Comparison of ENCODE assay signal across 18 mouse cellular contexts in genomic region chr2:124403571-124403970, GRCm38 (mm10).
DNase-seq lines count a peak whose midpoint lies in the region; ATAC-seq and TF ChIP-seq lines count a peak whose summit lies in the region.
"Had no signal": no experiment of that assay in that cellular context is flagged by ENCODE, and none has a peak within 500 bp of the region (broad histone marks: within the 10 kb centered on the region; RNA-seq: fewer than 3 reads in every experiment).

No protein-coding gene starts in this region.

- peak overlapping the region; percentile 83 for H3K27ac ChIP-seq in forebrain, embryonic 15.5 days (replicated peaks)
- H3K27ac ChIP-seq in forebrain, embryonic 11.5 days (ENCODE audit: low read depth, low read length): no peak overlapping the region
- no peak overlapping the region; the same call in 1 of the 2 replicates for H3K27ac ChIP-seq in lung, embryonic 14.5 days (ENCODE audit: low read depth)
- H3K27ac ChIP-seq in cortical plate, adult 2 months (ENCODE audit: insufficient read depth, low read length): peak overlapping the region; percentile 66; the same call in 1 of the 2 replicates
- 0 out of 2 replicates have a peak overlapping the region, but pooled peaks have one; percentile 15 for H3K27ac ChIP-seq in heart, embryonic 11.5 days (ENCODE audit: low read depth, low read length)
- H3K27ac ChIP-seq: embryonic facial prominence, embryonic 15.5 days; intestine, embryonic 15.5 days; limb, embryonic 13.5 days; liver, embryonic 14.5 days; midbrain, embryonic 12.5 days; neural tube, embryonic 13.5 days had no signal

- 79% methylated on average over 8 of the region's 8 CpGs for WGBS in forebrain, embryonic 15.5 days
- WGBS in forebrain, embryonic 11.5 days: 80% methylated on average over 8 of the region's 8 CpGs
- 71% methylated on average over 8 of the region's 8 CpGs for WGBS in lung, embryonic 14.5 days
- WGBS in heart, embryonic 11.5 days (ENCODE audit: insufficient replicate concordance): 69% methylated on average over 8 of the region's 8 CpGs

- TF ChIP-seq CTCF in lung, embryonic 14.5 days (IDR thresholded peaks at IDR 0.05; ENCODE audit: low read depth): no peak
- no peak for TF ChIP-seq CTCF in cortical plate, adult 2 months (IDR thresholded peaks at IDR 0.05; ENCODE audit: extremely low read depth, insufficient read depth, low read length)

- H3K4me3 ChIP-seq in forebrain, embryonic 15.5 days: no peak overlapping the region
- no peak overlapping the region for H3K4me3 ChIP-seq in forebrain, embryonic 11.5 days (ENCODE audit: low read depth, low read length)
- H3K4me3 ChIP-seq in lung, embryonic 14.5 days (ENCODE audit: low read depth, low read length): no peak overlapping the region
- H3K4me3 ChIP-seq in cortical plate, adult 2 months (ENCODE audit: insufficient read depth, low read length): no peak overlapping the region
- H3K4me3 ChIP-seq in heart, embryonic 11.5 days (ENCODE audit: low read depth, low read length): no peak overlapping the region
- H3K4me3 ChIP-seq: embryonic facial prominence, embryonic 15.5 days; forebrain, embryonic 12.5 days; hindbrain, embryonic 15.5 days; intestine, embryonic 15.5 days; limb, embryonic 13.5 days; midbrain, embryonic 12.5 days; neural tube, embryonic 13.5 days had no signal

- no peak for DNase-seq in forebrain, embryonic 11.5 days (ENCODE audit: low spot score)
- DNase-seq in lung, embryonic 14.5 days: peak; percentile 7
- no peak for DNase-seq in lung, adult 18-20 months
- DNase-seq in adrenal gland, adult (ENCODE audit: inconsistent age in 2 of 2, low spot score in 1 of 2): no peak
- no peak for DNase-seq in kidney, adult 18-20 months
- DNase-seq: cerebellum, adult 8-10 months; thymus, postnatal 36 days had no signal

- H3K4me1 ChIP-seq in forebrain, embryonic 15.5 days: peaks cover 14% of the 10 kb centered on the region
- no peaks in the 10 kb centered on the region; the same call in 1 of the 2 replicates for H3K4me1 ChIP-seq in forebrain, embryonic 11.5 days (replicated peaks; ENCODE audit: control insufficient read depth, insufficient read depth, low read length)
- H3K4me1 ChIP-seq in lung, embryonic 14.5 days (ENCODE audit: insufficient read depth): no peaks in the 10 kb centered on the region; the same call in 1 of the 2 replicates
- H3K4me1 ChIP-seq in cortical plate, adult 2 months (ENCODE audit: control insufficient read depth, insufficient read depth, low read length): peaks cover 4% of the 10 kb centered on the region
- peaks cover 14% of the 10 kb centered on the region for H3K4me1 ChIP-seq in heart, embryonic 11.5 days (ENCODE audit: control insufficient read depth, insufficient read depth, low read length)
- H3K4me1 ChIP-seq: intestine, embryonic 15.5 days had no signal

- H3K27me3 ChIP-seq in forebrain, embryonic 15.5 days: no peaks in the 10 kb centered on the region
- no peaks in the 10 kb centered on the region for H3K27me3 ChIP-seq in forebrain, embryonic 11.5 days (ENCODE audit: control insufficient read depth, insufficient read depth, low read length)
- no peaks in the 10 kb centered on the region for H3K27me3 ChIP-seq in lung, embryonic 14.5 days (ENCODE audit: insufficient read depth, low read length)
- no peaks in the 10 kb centered on the region for H3K27me3 ChIP-seq in heart, embryonic 11.5 days (ENCODE audit: control insufficient read depth, insufficient read depth, low read length)
- H3K27me3 ChIP-seq: embryonic facial prominence, embryonic 15.5 days; forebrain, embryonic 12.5 days; hindbrain, embryonic 15.5 days; intestine, embryonic 15.5 days; midbrain, embryonic 12.5 days; neural tube, embryonic 13.5 days had no signal

- ATAC-seq in forebrain, embryonic 15.5 days (replicated peaks): no peak
- ATAC-seq in forebrain, embryonic 11.5 days (replicated peaks; ENCODE audit: low FRiP score): no peak
- no peak for ATAC-seq in lung, embryonic 14.5 days (ENCODE audit: insufficient read depth)
- ATAC-seq in heart, embryonic 11.5 days (replicated peaks; ENCODE audit: insufficient number of reproducible peaks, low FRiP score, low TSS enrichment): no peak
- ATAC-seq: intestine, embryonic 15.5 days had no signal

- no peak overlapping the region for H3K9ac ChIP-seq in forebrain, embryonic 15.5 days (replicated peaks)
- no peak overlapping the region for H3K9ac ChIP-seq in forebrain, embryonic 11.5 days (ENCODE audit: low read length)
- no peak overlapping the region for H3K9ac ChIP-seq in lung, embryonic 14.5 days
- H3K9ac ChIP-seq in heart, embryonic 11.5 days (ENCODE audit: low read depth, low read length): no peak overlapping the region
- H3K9ac ChIP-seq: embryonic facial prominence, embryonic 15.5 days; forebrain, embryonic 12.5 days; hindbrain, embryonic 15.5 days; intestine, embryonic 15.5 days; limb, embryonic 13.5 days; liver, embryonic 14.5 days; midbrain, embryonic 12.5 days; neural tube, embryonic 13.5 days had no signal

- TF ChIP-seq POLR2A in cortical plate, adult 2 months (IDR thresholded peaks at IDR 0.05; ENCODE audit: extremely low read depth, insufficient read depth, low read length): no peak

- H3K9me3 ChIP-seq in forebrain, embryonic 15.5 days: no peaks in the 10 kb centered on the region
- H3K9me3 ChIP-seq in forebrain, embryonic 11.5 days (ENCODE audit: control insufficient read depth, low read length): no peaks in the 10 kb centered on the region
- H3K9me3 ChIP-seq in lung, embryonic 14.5 days (ENCODE audit: low read depth, low read length): no peaks in the 10 kb centered on the region
- no peaks in the 10 kb centered on the region for H3K9me3 ChIP-seq in heart, embryonic 11.5 days (replicated peaks; ENCODE audit: control insufficient read depth, low read length)
- H3K9me3 ChIP-seq: embryonic facial prominence, embryonic 15.5 days; forebrain, embryonic 12.5 days; hindbrain, embryonic 15.5 days; intestine, embryonic 15.5 days; limb, embryonic 13.5 days; midbrain, embryonic 12.5 days; neural tube, embryonic 13.5 days had no signal

- no peak overlapping the region for H3K4me2 ChIP-seq in forebrain, embryonic 15.5 days (replicated peaks)
- no peak overlapping the region for H3K4me2 ChIP-seq in forebrain, embryonic 11.5 days (ENCODE audit: low read depth, low read length, severe bottlenecking)
- no peak overlapping the region for H3K4me2 ChIP-seq in lung, embryonic 14.5 days
- H3K4me2 ChIP-seq in heart, embryonic 11.5 days: no peak overlapping the region
- H3K4me2 ChIP-seq: embryonic facial prominence, embryonic 15.5 days; forebrain, embryonic 12.5 days; hindbrain, embryonic 15.5 days; intestine, embryonic 15.5 days; limb, embryonic 13.5 days; midbrain, embryonic 12.5 days; neural tube, embryonic 13.5 days had no signal

- no peaks in the 10 kb centered on the region for H3K36me3 ChIP-seq in forebrain, embryonic 15.5 days
- no peaks in the 10 kb centered on the region for H3K36me3 ChIP-seq in forebrain, embryonic 11.5 days (ENCODE audit: control insufficient read depth, insufficient read depth, low read length)
- H3K36me3 ChIP-seq in lung, embryonic 14.5 days (ENCODE audit: insufficient read depth): no peaks in the 10 kb centered on the region
- no peaks in the 10 kb centered on the region for H3K36me3 ChIP-seq in heart, embryonic 11.5 days (ENCODE audit: control insufficient read depth, insufficient read depth, low read length)
- H3K36me3 ChIP-seq: embryonic facial prominence, embryonic 15.5 days; forebrain, embryonic 12.5 days; hindbrain, embryonic 15.5 days; intestine, embryonic 15.5 days; limb, embryonic 13.5 days; midbrain, embryonic 12.5 days; neural tube, embryonic 13.5 days had no signal

Comparison
In these comparisons a context has a peak if more than half of its experiments do, and no peak if none do; other contexts are left out.
1. H3K27ac ChIP-seq: peak in forebrain, embryonic 15.5 days (single experiment), cortical plate, adult 2 months (single experiment) and heart, embryonic 11.5 days (single experiment); none in forebrain, embryonic 11.5 days (single experiment) and lung, embryonic 14.5 days (single experiment).